Mouse (Mus musculus) spleen, adult 2 months (tissue): ENCODE results near the gene Pom121l2. TPM values are rescaled to one million over a fixed set of nuclear protein-coding genes. Genes with fewer than 3 reads are reported as not detected.

Source experiments
- DNase-seq, 2 experiments: peaks; one replicate each; pipeline versions ENCODE4 v3.0.0 to v3.0.0-alpha.2; 2012 to 2021; ENCODE audit warnings: low spot score in 2 of 2, low read depth in 1 of 2
- H3K27ac ChIP-seq: fragments of 200-500 bp; 2 replicates; pipeline ENCODE4 v1.5.1; 2012; ENCODE audit warnings: low read length, inconsistent platforms; ENCODE audit not compliant: insufficient read depth
- H3K27me3 ChIP-seq: fragments of 200-500 bp; 2 replicates; pipeline ENCODE4 v1.6.1; 2012; ENCODE audit warnings: mild to moderate bottlenecking, moderate library complexity, low read length, inconsistent platforms; ENCODE audit not compliant: control insufficient read depth, insufficient read depth
- H3K36me3 ChIP-seq: fragments of 200-500 bp; 2 replicates; pipeline ENCODE4 v1.6.1; 2012; ENCODE audit warnings: mild to moderate bottlenecking, low read length, inconsistent platforms; ENCODE audit not compliant: control insufficient read depth, insufficient read depth
- H3K4me1 ChIP-seq: fragments of 200-500 bp; 2 replicates; pipeline ENCODE4 v1.6.1; 2011; ENCODE audit warnings: inconsistent platforms; ENCODE audit not compliant: control insufficient read depth, insufficient read depth, insufficient read length
- H3K4me3 ChIP-seq: fragments of 200-500 bp; 2 replicates; pipeline ENCODE4 v1.5.1; 2011; ENCODE audit warnings: mild to moderate bottlenecking, inconsistent platforms; ENCODE audit not compliant: insufficient read depth, insufficient read length; ENCODE audit errors: extremely low read depth
- CTCF ChIP-seq: fragments of 200-500 bp; IDR thresholded peaks from 2 replicates; pipeline ENCODE4 v1.5.1; 2011; ENCODE audit warnings: mild to moderate bottlenecking, inconsistent platforms; ENCODE audit not compliant: insufficient read depth, insufficient read length, insufficient replicate concordance; ENCODE audit errors: extremely low read depth
- POLR2A ChIP-seq: fragments of 200-500 bp; IDR thresholded peaks from 2 replicates; pipeline ENCODE4 v1.6.1; 2011; ENCODE audit warnings: low read depth, low read length, inconsistent platforms
- whole genome bisulfite sequencing: fragments of 180-500 bp; shearing (Covaris S2); methylation state at CpG from one replicate; pipeline ENCODE4 v1.1.7; 2018; 5-methylcytosine and 5-hydroxymethylcytosine counted together
- polyA plus RNA-seq: library from polyadenylated mRNA; depleted of rRNA; stranded (reverse); fragments of >200 nt; gene quantifications from 2 replicates; pipeline ENCODE4 v1.2.3, GENCODE M21; 2012

Pom121l2 gene
- polyA plus RNA-seq, 1 experiment = not detected

GRCm38 (mm10) chr13:22006334-22007120, 25.5 kb downstream of the Pom121l2 start:
- H3K27ac ChIP-seq = no peak overlapping the region

GRCm38 (mm10) chr13:22007121-22007510, 26.1 kb downstream of the Pom121l2 start:
- Histone ChIP-seq H3K4me3 (peak overlapping the region; percentile 59; the same call in 1 of the 2 replicates), H3K36me3 (no peaks in the 10 kb centered on the region), H3K4me1 (no peaks in the 10 kb centered on the region; the same call in 1 of the 2 replicates), H3K27me3 (peaks cover 9% of the 10 kb centered on the region; the same call in 1 of the 2 replicates), H3K27ac (no peak overlapping the region)
- no peak for TF ChIP-seq POLR2A
- TF ChIP-seq CTCF = no peak
- WGBS = 23% methylated on average over 18 of the region's 18 CpGs
- no peak for DNase-seq

More at GRCm38 (mm10) chr13:22006334-22007120, 25.5 kb downstream of the Pom121l2 start:
- Histone ChIP-seq H3K27me3 (peaks cover 7% of the 10 kb centered on the region; the same call in 1 of the 2 replicates), H3K36me3 (no peaks in the 10 kb centered on the region), H3K4me3 (peak overlapping the region; percentile 59), H3K4me1 (peaks cover 3% of the 10 kb centered on the region)
- WGBS = 1% methylated on average over 37 of the region's 38 CpGs
- TF ChIP-seq CTCF (no peak), POLR2A (no peak)
- peak in 1 of 2 experiments; percentile 62 for DNase-seq

GRCm38 (mm10) chr13:22007872-22008271, 26.9 kb downstream of the Pom121l2 start:
- no peaks in the 10 kb centered on the region; the same call in 1 of the 2 replicates for H3K4me1 ChIP-seq
- H3K36me3 ChIP-seq = no peaks in the 10 kb centered on the region
- 76% methylated on average over 7 of the region's 7 CpGs for WGBS
- TF ChIP-seq CTCF (no peak), POLR2A (no peak)
- no peak overlapping the region for H3K4me3 ChIP-seq
- H3K27ac ChIP-seq = no peak overlapping the region
- H3K27me3 ChIP-seq = peaks cover 9% of the 10 kb centered on the region; the same call in 1 of the 2 replicates
- DNase-seq = no peak

- WGBS = 84% methylated on average over 3 of the region's 3 CpGs
- H3K27me3 ChIP-seq = peaks cover 9% of the 10 kb centered on the region; the same call in 1 of the 2 replicates
- no peaks in the 10 kb centered on the region; the same call in 1 of the 2 replicates for H3K4me1 ChIP-seq
Measured at GRCm38 (mm10) chr13:22008707-22009106, 27.7 kb downstream of the Pom121l2 start.

GRCm38 (mm10) chr13:22009642-22010041, 28.6 kb downstream of the Pom121l2 start, which contains the start of gene Prss16:
Gene Prss16 (minus strand): TSS chr13:22009742.
- Histone ChIP-seq H3K36me3 (no peaks in the 10 kb centered on the region), H3K27me3 (peaks cover 13% of the 10 kb centered on the region), H3K27ac (no peak within 1 kb of the TSS), H3K4me3 (no peak within 1 kb of the TSS), H3K4me1 (peaks cover 5% of the 10 kb centered on the region)
- WGBS = 27% methylated on average over 6 of the region's 7 CpGs
- no peak for DNase-seq
- TF ChIP-seq POLR2A (no peak), CTCF (no peak)

More at GRCm38 (mm10) chr13:22008707-22009106, 27.7 kb downstream of the Pom121l2 start:
- Histone ChIP-seq H3K4me3 (no peak overlapping the region), H3K27ac (no peak overlapping the region), H3K36me3 (no peaks in the 10 kb centered on the region)
- no peak for DNase-seq
- TF ChIP-seq CTCF = no peak
- TF ChIP-seq POLR2A = no peak

GRCm38 (mm10) chr13:22013716-22014115, 32.7 kb downstream of the Pom121l2 start:
- Histone ChIP-seq H3K27me3 (peaks cover 7% of the 10 kb centered on the region), H3K36me3 (no peaks in the 10 kb centered on the region), H3K4me3 (no peak overlapping the region), H3K27ac (no peak overlapping the region), H3K4me1 (peaks cover 6% of the 10 kb centered on the region; the same call in 1 of the 2 replicates)
- DNase-seq = no peak
- WGBS = 15% methylated on average over 13 of the region's 13 CpGs
- TF ChIP-seq CTCF = no peak
- TF ChIP-seq POLR2A = no peak

- H3K36me3 ChIP-seq = no peaks in the 10 kb centered on the region
- no peak for DNase-seq
- H3K27ac ChIP-seq = no peak overlapping the region
- 9% methylated on average over 17 of the region's 17 CpGs for WGBS
- peaks cover 6% of the 10 kb centered on the region; the same call in 1 of the 2 replicates for H3K4me1 ChIP-seq
- peaks cover 5% of the 10 kb centered on the region for H3K27me3 ChIP-seq
- H3K4me3 ChIP-seq = peak overlapping the region; percentile 6; the same call in 1 of the 2 replicates
- TF ChIP-seq CTCF = no peak
- no peak for TF ChIP-seq POLR2A
Measured at GRCm38 (mm10) chr13:22014411-22014845, 33.4 kb downstream of the Pom121l2 start.
